Mouse (Mus musculus): ENCODE data around the gene Trim41.

Trim41 gene

DNA sequence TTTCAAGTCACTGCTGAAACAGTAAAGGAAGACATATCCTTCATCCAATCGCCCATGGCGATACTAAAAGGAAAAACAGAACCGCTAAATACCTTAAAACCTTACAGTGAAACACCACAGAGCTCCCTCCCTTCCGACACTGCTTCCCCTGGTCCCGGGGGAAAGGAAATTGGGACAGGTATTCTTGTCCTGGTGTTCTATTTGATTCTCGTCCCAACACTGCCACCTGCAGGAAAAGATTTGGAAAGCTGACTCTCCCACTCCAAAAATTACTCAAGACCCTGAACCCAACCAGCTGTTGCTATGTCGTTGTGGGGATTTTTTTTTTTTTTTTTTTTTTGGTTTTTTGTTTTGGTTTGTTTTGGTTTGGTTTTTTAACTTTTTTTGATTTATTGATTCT, 41.7 kb downstream of the Trim41 start:
- DNase-seq (ENCODE audit: low read depth, low spot score): peak; percentile 34
- H3K36me3 ChIP-seq (ENCODE audit: control insufficient read depth, insufficient read depth, low read length, poor library complexity, severe bottlenecking): no peaks in the 10 kb centered on the region
- no peaks in the 10 kb centered on the region for H3K27me3 ChIP-seq (ENCODE audit: control insufficient read depth, insufficient read depth, low read length, poor library complexity, severe bottlenecking)

DNA sequence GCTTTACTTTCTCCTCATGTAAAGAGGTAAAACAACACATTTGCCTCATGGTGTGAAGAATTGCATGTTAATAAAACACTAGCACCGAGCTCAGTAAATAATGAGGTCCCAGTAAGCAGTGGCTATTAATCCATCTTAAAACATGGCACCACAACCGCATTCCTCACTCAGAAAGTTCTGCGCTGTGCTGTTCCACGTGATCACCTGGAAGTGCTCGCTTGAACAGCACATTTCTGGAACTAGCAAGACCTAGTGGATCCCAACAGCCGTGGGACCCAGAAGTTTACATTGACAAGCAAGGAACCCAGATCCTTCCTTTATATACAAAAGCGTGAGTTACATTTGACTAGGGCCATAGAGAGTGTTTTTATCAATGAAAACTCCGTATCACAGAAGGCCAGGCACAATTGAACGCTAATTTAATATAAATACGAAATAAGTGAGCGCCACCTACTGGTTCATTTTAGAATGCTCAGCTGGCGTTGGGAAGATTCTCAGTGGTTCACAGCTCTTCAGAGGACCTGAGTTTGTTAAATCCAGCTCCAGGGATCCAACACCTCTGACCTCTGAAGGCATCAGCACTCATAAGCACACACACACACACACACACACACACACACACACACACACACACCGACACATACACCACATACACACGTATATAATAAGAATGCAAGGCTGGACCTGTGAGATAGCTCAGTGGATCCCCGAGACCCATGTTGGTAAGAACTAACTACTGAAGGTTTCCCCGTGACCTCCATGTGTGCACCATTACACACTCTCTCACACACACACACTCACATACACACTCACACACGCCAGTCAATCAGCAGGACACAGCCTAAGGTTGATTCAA, 42.5 kb downstream of the Trim41 start:
- peak; percentile 74 for DNase-seq (ENCODE audit: low read depth, low spot score)
- H3K36me3 ChIP-seq (ENCODE audit: control insufficient read depth, insufficient read depth, low read length, poor library complexity, severe bottlenecking): no peaks in the 10 kb centered on the region
- H3K27me3 ChIP-seq (ENCODE audit: control insufficient read depth, insufficient read depth, low read length, poor library complexity, severe bottlenecking): no peaks in the 10 kb centered on the region

GRCm38 (mm10) chr11:48771691-48772090, 45.5 kb downstream of the Trim41 start:
- peak; percentile 77 for DNase-seq (ENCODE audit: low read depth, low spot score)
- Histone ChIP-seq H3K27me3 (ENCODE audit: control insufficient read depth, insufficient read depth, low read length, poor library complexity, severe bottlenecking) (no peaks in the 10 kb centered on the region), H3K36me3 (ENCODE audit: control insufficient read depth, insufficient read depth, low read length, poor library complexity, severe bottlenecking) (no peaks in the 10 kb centered on the region)

- Histone ChIP-seq H3K27me3 (ENCODE audit: control insufficient read depth, insufficient read depth, low read length, poor library complexity, severe bottlenecking) (no peaks in the 10 kb centered on the region; the same call in 1 of the 2 replicates), H3K36me3 (ENCODE audit: control insufficient read depth, insufficient read depth, low read length, poor library complexity, severe bottlenecking) (no peaks in the 10 kb centered on the region)
- no peak for DNase-seq (ENCODE audit: low read depth, low spot score)
Observed at GRCm38 (mm10) chr11:48767195-48767876, 49.8 kb downstream of the Trim41 start.

DNA sequence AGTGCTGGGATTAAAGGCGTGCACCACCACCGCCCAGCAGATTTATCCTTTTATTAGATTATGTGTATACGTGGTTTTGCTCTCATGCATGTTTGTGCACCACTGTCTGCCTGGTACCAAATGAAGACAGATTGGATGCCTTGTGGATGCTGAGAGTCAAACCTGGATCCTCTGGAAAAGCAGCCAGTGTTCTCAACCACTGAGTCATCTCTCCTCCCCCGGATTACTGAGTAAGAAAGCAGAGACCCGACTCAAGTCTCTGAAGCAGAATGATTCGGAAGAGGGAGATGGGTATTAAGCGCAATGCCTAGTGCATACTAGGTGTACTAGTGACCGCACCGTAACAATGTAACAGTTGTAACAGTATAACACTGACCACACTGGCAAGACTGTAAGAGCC, 53.0 kb downstream of the Trim41 start:
- no peak for DNase-seq (ENCODE audit: low read depth, low spot score)
- Histone ChIP-seq H3K27me3 (ENCODE audit: control insufficient read depth, insufficient read depth, low read length, poor library complexity, severe bottlenecking) (no peaks in the 10 kb centered on the region; the same call in 1 of the 2 replicates), H3K36me3 (ENCODE audit: control insufficient read depth, insufficient read depth, low read length, poor library complexity, severe bottlenecking) (no peaks in the 10 kb centered on the region)

- Histone ChIP-seq H3K27me3 (ENCODE audit: control insufficient read depth, insufficient read depth, low read length, poor library complexity, severe bottlenecking) (no peaks in the 10 kb centered on the region; the same call in 1 of the 2 replicates), H3K36me3 (ENCODE audit: control insufficient read depth, insufficient read depth, low read length, poor library complexity, severe bottlenecking) (no peaks in the 10 kb centered on the region)
- DNase-seq (ENCODE audit: low read depth, low spot score): no peak
Observed at GRCm38 (mm10) chr11:48759021-48759420, 58.1 kb downstream of the Trim41 start.
